Mouse (Mus musculus): Measurements from ENCODE around the gene Gadd45b. TPM values are rescaled to one million over a fixed set of nuclear protein-coding genes. Genes with fewer than 3 reads are reported as not detected.
A peak's percentile ranks its signal among the peaks of the same experiment; 100 is the strongest.

The Gadd45b gene
- polyA plus RNA-seq (2014; fragmentation: Nextera tagmentation; extraction: Ambion mirVana): 4.0 and 5.0 TPM in 2 replicates

GRCm38 (mm10) chr10:80929299-80930226 lies at the start of gene Gadd45b:
TSS of gene Gadd45b (plus strand) at chr10:80930073.
- H3K9ac ChIP-seq (ENCODE audit: low read depth, low read length): peak within 1 kb of the TSS; percentile 66
- H3K4me2 ChIP-seq: peak within 1 kb of the TSS; percentile 99
- peaks cover 43% of the 10 kb centered on the region for H3K4me1 ChIP-seq (replicated peaks; ENCODE audit: control insufficient read depth, insufficient read depth, low read length)
- under 1% methylated on average over 56 of the region's 56 CpGs for WGBS
- peaks cover 46% of the 10 kb centered on the region for H3K27me3 ChIP-seq (replicated peaks; ENCODE audit: control insufficient read depth, insufficient read depth, low read length)
- no peaks in the 10 kb centered on the region for H3K36me3 ChIP-seq (ENCODE audit: control insufficient read depth, insufficient read depth, low read length)
- peak within 1 kb of the TSS; percentile 69 for H3K27ac ChIP-seq (ENCODE audit: low read depth, low read length)
- DNase-seq (ENCODE audit: low spot score) (peak; percentile 98), ATAC-seq (replicated peaks; ENCODE audit: low FRiP score) (peak; percentile 87)
- peak within 1 kb of the TSS; percentile 59 for H3K4me3 ChIP-seq (ENCODE audit: low read depth, low read length)
- H3K9me3 ChIP-seq (ENCODE audit: control insufficient read depth, low read length): no peaks in the 10 kb centered on the region

- Histone ChIP-seq H3K4me1 (replicated peaks; ENCODE audit: control insufficient read depth, insufficient read depth, low read length) (peaks cover 13% of the 10 kb centered on the region), H3K9ac (ENCODE audit: low read depth, low read length) (peak overlapping the region; percentile 3; the same call in 1 of the 2 replicates), H3K36me3 (ENCODE audit: control insufficient read depth, insufficient read depth, low read length) (no peaks in the 10 kb centered on the region), H3K4me3 (ENCODE audit: low read depth, low read length) (no peak overlapping the region), H3K4me2 (peak overlapping the region; percentile 41), H3K27ac (ENCODE audit: low read depth, low read length) (peak overlapping the region; percentile 76), H3K9me3 (ENCODE audit: control insufficient read depth, low read length) (no peaks in the 10 kb centered on the region), H3K27me3 (replicated peaks; ENCODE audit: control insufficient read depth, insufficient read depth, low read length) (no peaks in the 10 kb centered on the region; the same call in 1 of the 2 replicates)
- 7% methylated on average over 5 of the region's 5 CpGs for WGBS
- DNase-seq (ENCODE audit: low spot score): peak; percentile 75
- peak; percentile 91 for ATAC-seq (replicated peaks; ENCODE audit: low FRiP score)
These were observed 49.7 kb upstream of the Gadd45b start for GRCm38 (mm10) chr10:80880131-80880641.

- no peak for ATAC-seq (replicated peaks; ENCODE audit: low FRiP score)
- Histone ChIP-seq H3K36me3 (ENCODE audit: control insufficient read depth, insufficient read depth, low read length) (no peaks in the 10 kb centered on the region), H3K27me3 (replicated peaks; ENCODE audit: control insufficient read depth, insufficient read depth, low read length) (peaks cover 1% of the 10 kb centered on the region), H3K4me1 (replicated peaks; ENCODE audit: control insufficient read depth, insufficient read depth, low read length) (peaks cover 13% of the 10 kb centered on the region), H3K27ac (ENCODE audit: low read depth, low read length) (peak overlapping the region; percentile 76), H3K4me3 (ENCODE audit: low read depth, low read length) (no peak overlapping the region), H3K9ac (ENCODE audit: low read depth, low read length) (no peak overlapping the region), H3K9me3 (ENCODE audit: control insufficient read depth, low read length) (no peaks in the 10 kb centered on the region), H3K4me2 (no peak overlapping the region)
- DNase-seq (ENCODE audit: low spot score): no peak
- WGBS: 59% methylated on average over 2 of the region's 2 CpGs
These were observed 49.0 kb upstream of the Gadd45b start for GRCm38 (mm10) chr10:80880901-80881300.

- Histone ChIP-seq H3K36me3 (ENCODE audit: control insufficient read depth, insufficient read depth, low read length) (no peaks in the 10 kb centered on the region), H3K9ac (ENCODE audit: low read depth, low read length) (no peak overlapping the region), H3K9me3 (ENCODE audit: control insufficient read depth, low read length) (no peaks in the 10 kb centered on the region), H3K27me3 (replicated peaks; ENCODE audit: control insufficient read depth, insufficient read depth, low read length) (peaks cover 3% of the 10 kb centered on the region), H3K4me2 (no peak overlapping the region), H3K4me3 (ENCODE audit: low read depth, low read length) (no peak overlapping the region), H3K4me1 (replicated peaks; ENCODE audit: control insufficient read depth, insufficient read depth, low read length) (peaks cover 13% of the 10 kb centered on the region), H3K27ac (ENCODE audit: low read depth, low read length) (no peak overlapping the region)
- DNase-seq (ENCODE audit: low spot score) (peak; percentile 78), ATAC-seq (replicated peaks; ENCODE audit: low FRiP score) (no peak)
- 18% methylated on average over 10 of the region's 10 CpGs for WGBS
These were observed 48.6 kb upstream of the Gadd45b start for GRCm38 (mm10) chr10:80881301-80881700.

GRCm38 (mm10) chr10:80887181-80887580 lies 42.7 kb upstream of the Gadd45b start:
- no peaks in the 10 kb centered on the region for H3K4me1 ChIP-seq (replicated peaks; ENCODE audit: control insufficient read depth, insufficient read depth, low read length)
- H3K36me3 ChIP-seq (ENCODE audit: control insufficient read depth, insufficient read depth, low read length): no peaks in the 10 kb centered on the region
- H3K9me3 ChIP-seq (ENCODE audit: control insufficient read depth, low read length): no peaks in the 10 kb centered on the region
- 68% methylated on average over 11 of the region's 11 CpGs for WGBS
- no peak for ATAC-seq (replicated peaks; ENCODE audit: low FRiP score)
- peaks cover 38% of the 10 kb centered on the region for H3K27me3 ChIP-seq (replicated peaks; ENCODE audit: control insufficient read depth, insufficient read depth, low read length)
- no peak overlapping the region for H3K27ac ChIP-seq (ENCODE audit: low read depth, low read length)
- H3K4me2 ChIP-seq: no peak overlapping the region
- DNase-seq (ENCODE audit: low spot score): no peak
- no peak overlapping the region for H3K4me3 ChIP-seq (ENCODE audit: low read depth, low read length)
- no peak overlapping the region for H3K9ac ChIP-seq (ENCODE audit: low read depth, low read length)

- 84% methylated on average over 7 of the region's 7 CpGs for WGBS
- H3K9me3 ChIP-seq (ENCODE audit: control insufficient read depth, low read length): no peaks in the 10 kb centered on the region
These were observed 34.8 kb upstream of the Gadd45b start for GRCm38 (mm10) chr10:80895100-80895499.

GRCm38 (mm10) chr10:80895697-80896096 lies 34.2 kb upstream of the Gadd45b start:
- DNase-seq (ENCODE audit: low spot score): no peak
- Histone ChIP-seq H3K36me3 (ENCODE audit: control insufficient read depth, insufficient read depth, low read length) (peaks cover 9% of the 10 kb centered on the region), H3K4me1 (replicated peaks; ENCODE audit: control insufficient read depth, insufficient read depth, low read length) (peaks cover 27% of the 10 kb centered on the region), H3K27me3 (replicated peaks; ENCODE audit: control insufficient read depth, insufficient read depth, low read length) (no peaks in the 10 kb centered on the region), H3K9me3 (ENCODE audit: control insufficient read depth, low read length) (no peaks in the 10 kb centered on the region), H3K27ac (ENCODE audit: low read depth, low read length) (no peak overlapping the region), H3K4me3 (ENCODE audit: low read depth, low read length) (no peak overlapping the region), H3K9ac (ENCODE audit: low read depth, low read length) (no peak overlapping the region), H3K4me2 (no peak overlapping the region)
- no peak for ATAC-seq (replicated peaks; ENCODE audit: low FRiP score)
- 80% methylated on average over 6 of the region's 6 CpGs for WGBS

More at GRCm38 (mm10) chr10:80895100-80895499, 34.8 kb upstream of the Gadd45b start:
- H3K4me1 ChIP-seq (replicated peaks; ENCODE audit: control insufficient read depth, insufficient read depth, low read length): peaks cover 27% of the 10 kb centered on the region
- DNase-seq (ENCODE audit: low spot score) (no peak), ATAC-seq (replicated peaks; ENCODE audit: low FRiP score) (no peak)
- peaks cover 4% of the 10 kb centered on the region for H3K27me3 ChIP-seq (replicated peaks; ENCODE audit: control insufficient read depth, insufficient read depth, low read length)
- H3K27ac ChIP-seq (ENCODE audit: low read depth, low read length): no peak overlapping the region
- no peak overlapping the region for H3K4me2 ChIP-seq
- H3K36me3 ChIP-seq (ENCODE audit: control insufficient read depth, insufficient read depth, low read length): peaks cover 9% of the 10 kb centered on the region
- no peak overlapping the region for H3K9ac ChIP-seq (ENCODE audit: low read depth, low read length)
- no peak overlapping the region for H3K4me3 ChIP-seq (ENCODE audit: low read depth, low read length)

- Histone ChIP-seq H3K9ac (ENCODE audit: low read depth, low read length) (no peak overlapping the region), H3K36me3 (ENCODE audit: control insufficient read depth, insufficient read depth, low read length) (peaks cover 9% of the 10 kb centered on the region), H3K27ac (ENCODE audit: low read depth, low read length) (no peak overlapping the region), H3K4me1 (replicated peaks; ENCODE audit: control insufficient read depth, insufficient read depth, low read length) (peaks cover 31% of the 10 kb centered on the region), H3K27me3 (replicated peaks; ENCODE audit: control insufficient read depth, insufficient read depth, low read length) (no peaks in the 10 kb centered on the region), H3K4me3 (ENCODE audit: low read depth, low read length) (no peak overlapping the region), H3K9me3 (ENCODE audit: control insufficient read depth, low read length) (no peaks in the 10 kb centered on the region), H3K4me2 (no peak overlapping the region)
- 69% methylated on average over 24 of the region's 24 CpGs for WGBS
- no peak for ATAC-seq (replicated peaks; ENCODE audit: low FRiP score)
- no peak for DNase-seq (ENCODE audit: low spot score)
These were observed 33.0 kb upstream of the Gadd45b start for GRCm38 (mm10) chr10:80896581-80897485.
